Mouse (Mus musculus): Measurements from ENCODE around the gene Dscaml1. TPM values are rescaled to one million over a fixed set of nuclear protein-coding genes. Genes with fewer than 3 reads are reported as not detected.
"Not testable (repeated sequence)": the region's sequence is repeated elsewhere in the genome, so short reads cannot be mapped to it uniquely, and the experiment has no call there.

The Dscaml1 gene
- polyA plus RNA-seq, 1 experiment from 2014 or later: 27.9 TPM

- Histone ChIP-seq H3K36me3 (ENCODE audit: control insufficient read depth, insufficient read depth) (peaks cover 27% of the 10 kb centered on the region), H3K27ac (ENCODE audit: low read length) (no peak overlapping the region), H3K4me1 (replicated peaks; ENCODE audit: control insufficient read depth, insufficient read depth, low read length) (no peaks in the 10 kb centered on the region; the same call in 1 of the 2 replicates), H3K9ac (replicated peaks; ENCODE audit: low read depth, low read length) (no peak overlapping the region), H3K4me2 (ENCODE audit: low read length) (no peak overlapping the region), H3K27me3 (replicated peaks; ENCODE audit: control insufficient read depth, insufficient read depth, low read length) (no peaks in the 10 kb centered on the region), H3K4me3 (replicated peaks; ENCODE audit: low read length) (no peak overlapping the region), H3K9me3 (ENCODE audit: control insufficient read depth, low read length) (no peaks in the 10 kb centered on the region)
- no peak for ATAC-seq
- WGBS: 94% methylated on average over 4 of the region's 4 CpGs
Observed at GRCm38 (mm10) chr9:45749917-45750316, 323.5 kb downstream of the Dscaml1 start.

GRCm38 (mm10) chr9:45754452-45755091 is 328.1 kb downstream of the Dscaml1 start:
- Histone ChIP-seq H3K4me1 (replicated peaks; ENCODE audit: control insufficient read depth, insufficient read depth, low read length) (no peaks in the 10 kb centered on the region), H3K9me3 (ENCODE audit: control insufficient read depth, low read length) (no peaks in the 10 kb centered on the region), H3K27me3 (replicated peaks; ENCODE audit: control insufficient read depth, insufficient read depth, low read length) (no peaks in the 10 kb centered on the region), H3K9ac (replicated peaks; ENCODE audit: low read depth, low read length) (no peak overlapping the region), H3K4me3 (replicated peaks; ENCODE audit: low read length) (no peak overlapping the region), H3K4me2 (ENCODE audit: low read length) (no peak overlapping the region), H3K27ac (ENCODE audit: low read length) (no peak overlapping the region), H3K36me3 (ENCODE audit: control insufficient read depth, insufficient read depth) (peaks cover 19% of the 10 kb centered on the region)
- ATAC-seq: peak; percentile 72
- WGBS: 30% methylated on average over 8 of the region's 8 CpGs

DNA sequence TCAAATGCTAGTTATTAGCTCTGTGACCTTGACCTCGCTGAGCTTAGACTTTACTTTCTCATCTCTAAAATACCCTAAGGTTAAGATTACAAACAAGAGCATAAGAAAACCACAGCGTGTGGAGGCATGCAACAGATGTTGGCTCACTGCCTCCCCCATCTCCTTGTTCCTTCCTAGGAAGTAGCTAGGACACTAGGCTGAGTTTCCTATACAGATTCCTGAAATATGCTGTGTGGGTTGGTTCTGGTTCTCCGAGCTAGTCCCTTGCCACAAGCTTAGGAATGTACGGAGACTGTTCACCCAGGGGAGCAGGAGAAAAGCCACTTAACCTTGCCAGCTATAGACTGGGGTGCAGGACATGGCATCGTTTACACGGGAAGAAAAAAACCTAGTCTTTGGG is 339.8 kb downstream of the Dscaml1 start:
- WGBS: 88% methylated on average over 6 of the region's 6 CpGs
- ATAC-seq: no peak
- H3K9ac ChIP-seq (replicated peaks; ENCODE audit: low read depth, low read length): no peak overlapping the region

GRCm38 (mm10) chr9:45767155-45767554 is 340.7 kb downstream of the Dscaml1 start:
- H3K27ac ChIP-seq (ENCODE audit: low read length): no peak overlapping the region
- 93% methylated on average over 8 of the region's 8 CpGs for WGBS
- H3K9me3 ChIP-seq (ENCODE audit: control insufficient read depth, low read length): no peaks in the 10 kb centered on the region

More for the DNA sequence above, 339.8 kb downstream of the Dscaml1 start:
- H3K27me3 ChIP-seq (replicated peaks; ENCODE audit: control insufficient read depth, insufficient read depth, low read length): no peaks in the 10 kb centered on the region
- no peak overlapping the region for H3K4me2 ChIP-seq (ENCODE audit: low read length)
- peaks cover 3% of the 10 kb centered on the region; the same call in 1 of the 2 replicates for H3K36me3 ChIP-seq (ENCODE audit: control insufficient read depth, insufficient read depth)
- H3K4me1 ChIP-seq (replicated peaks; ENCODE audit: control insufficient read depth, insufficient read depth, low read length): no peaks in the 10 kb centered on the region
- H3K4me3 ChIP-seq (replicated peaks; ENCODE audit: low read length): no peak overlapping the region
- H3K9me3 ChIP-seq (ENCODE audit: control insufficient read depth, low read length): no peaks in the 10 kb centered on the region
- no peak overlapping the region for H3K27ac ChIP-seq (ENCODE audit: low read length)

GRCm38 (mm10) chr9:45768421-45768820 is 342.0 kb downstream of the Dscaml1 start:
- Histone ChIP-seq H3K27me3 (replicated peaks; ENCODE audit: control insufficient read depth, insufficient read depth, low read length) (no peaks in the 10 kb centered on the region), H3K4me2 (ENCODE audit: low read length) (no peak overlapping the region), H3K9ac (replicated peaks; ENCODE audit: low read depth, low read length) (no peak overlapping the region), H3K4me3 (replicated peaks; ENCODE audit: low read length) (no peak overlapping the region), H3K4me1 (replicated peaks; ENCODE audit: control insufficient read depth, insufficient read depth, low read length) (no peaks in the 10 kb centered on the region), H3K27ac (ENCODE audit: low read length) (no peak overlapping the region), H3K9me3 (ENCODE audit: control insufficient read depth, low read length) (no peaks in the 10 kb centered on the region), H3K36me3 (ENCODE audit: control insufficient read depth, insufficient read depth) (peaks cover 3% of the 10 kb centered on the region; the same call in 1 of the 2 replicates)
- WGBS: 85% methylated on average over 18 of the region's 18 CpGs
- ATAC-seq: no peak

More at GRCm38 (mm10) chr9:45767155-45767554, 340.7 kb downstream of the Dscaml1 start:
- Histone ChIP-seq H3K27me3 (replicated peaks; ENCODE audit: control insufficient read depth, insufficient read depth, low read length) (no peaks in the 10 kb centered on the region), H3K36me3 (ENCODE audit: control insufficient read depth, insufficient read depth) (peaks cover 3% of the 10 kb centered on the region; the same call in 1 of the 2 replicates), H3K9ac (replicated peaks; ENCODE audit: low read depth, low read length) (no peak overlapping the region), H3K4me2 (ENCODE audit: low read length) (no peak overlapping the region), H3K4me1 (replicated peaks; ENCODE audit: control insufficient read depth, insufficient read depth, low read length) (no peaks in the 10 kb centered on the region), H3K4me3 (replicated peaks; ENCODE audit: low read length) (no peak overlapping the region)
- no peak for ATAC-seq

- no peaks in the 10 kb centered on the region for H3K27me3 ChIP-seq (replicated peaks; ENCODE audit: control insufficient read depth, insufficient read depth, low read length)
- no peak for ATAC-seq
- no peak overlapping the region for H3K9ac ChIP-seq (replicated peaks; ENCODE audit: low read depth, low read length)
- H3K9me3 ChIP-seq (ENCODE audit: control insufficient read depth, low read length): no peaks in the 10 kb centered on the region
- no peak overlapping the region for H3K4me3 ChIP-seq (replicated peaks; ENCODE audit: low read length)
- peaks cover 9% of the 10 kb centered on the region; the same call in 1 of the 2 replicates for H3K36me3 ChIP-seq (ENCODE audit: control insufficient read depth, insufficient read depth)
- H3K27ac ChIP-seq (ENCODE audit: low read length): no peak overlapping the region
- WGBS: 94% methylated on average over 5 of the region's 5 CpGs
- H3K4me2 ChIP-seq (ENCODE audit: low read length): no peak overlapping the region
- no peaks in the 10 kb centered on the region for H3K4me1 ChIP-seq (replicated peaks; ENCODE audit: control insufficient read depth, insufficient read depth, low read length)
Observed at GRCm38 (mm10) chr9:45769596-45769995, 343.2 kb downstream of the Dscaml1 start.

DNA sequence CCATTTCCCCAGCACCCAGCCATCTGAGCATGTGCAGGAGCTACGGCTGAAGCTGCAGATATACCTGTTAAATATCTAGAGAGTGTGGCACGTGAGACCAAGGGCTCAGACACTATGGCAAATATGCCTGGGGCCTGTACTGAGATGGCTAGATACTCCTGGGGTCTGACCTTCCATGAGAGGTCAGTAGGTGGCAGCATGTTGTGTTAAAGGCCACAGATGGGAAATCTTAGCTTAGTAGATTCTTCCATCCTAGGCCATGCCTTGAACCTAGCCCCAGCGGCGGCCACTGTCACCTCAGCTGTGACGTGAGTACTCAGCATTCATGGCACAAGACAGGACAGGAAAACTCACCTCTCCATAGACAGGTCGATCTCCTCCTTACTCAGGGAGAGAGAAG is 347.7 kb downstream of the Dscaml1 start:
- no peak overlapping the region for H3K27ac ChIP-seq (ENCODE audit: low read length)
- ATAC-seq: no peak
- no peaks in the 10 kb centered on the region for H3K9me3 ChIP-seq (ENCODE audit: control insufficient read depth, low read length)
- H3K9ac ChIP-seq (replicated peaks; ENCODE audit: low read depth, low read length): no peak overlapping the region
- H3K4me2 ChIP-seq (ENCODE audit: low read length): no peak overlapping the region
- H3K4me1 ChIP-seq (replicated peaks; ENCODE audit: control insufficient read depth, insufficient read depth, low read length): no peaks in the 10 kb centered on the region
- WGBS: 89% methylated on average over 6 of the region's 6 CpGs
- H3K4me3 ChIP-seq (replicated peaks; ENCODE audit: low read length): no peak overlapping the region
- no peaks in the 10 kb centered on the region for H3K27me3 ChIP-seq (replicated peaks; ENCODE audit: control insufficient read depth, insufficient read depth, low read length)
- H3K36me3 ChIP-seq (ENCODE audit: control insufficient read depth, insufficient read depth): peaks cover 9% of the 10 kb centered on the region; the same call in 1 of the 2 replicates

DNA sequence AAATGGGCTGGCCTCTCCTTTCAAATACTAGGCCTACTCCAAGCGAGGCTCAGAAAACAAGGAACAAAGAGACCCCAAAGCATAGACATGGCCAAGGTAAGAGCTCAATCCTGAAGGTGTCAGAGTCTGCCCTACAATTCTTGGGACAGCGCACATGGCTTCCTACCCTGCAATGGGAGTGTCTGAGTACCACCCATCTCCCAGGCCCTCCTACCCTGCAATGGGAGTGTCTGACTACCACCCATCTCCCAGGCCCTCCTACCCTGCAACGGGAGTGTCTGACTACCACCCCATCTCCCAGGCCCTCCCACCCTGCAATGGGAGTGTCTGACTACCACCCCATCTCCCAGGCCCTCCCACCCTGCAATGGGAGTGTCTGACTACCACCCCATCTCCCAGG is 349.7 kb downstream of the Dscaml1 start:
- not testable (repeated sequence) for ATAC-seq; H3K4me3 ChIP-seq (replicated peaks; ENCODE audit: low read length); H3K4me2 ChIP-seq (ENCODE audit: low read length); H3K36me3 ChIP-seq (ENCODE audit: control insufficient read depth, insufficient read depth); H3K9me3 ChIP-seq (ENCODE audit: control insufficient read depth, low read length); H3K27me3 ChIP-seq (replicated peaks; ENCODE audit: control insufficient read depth, insufficient read depth, low read length); H3K27ac ChIP-seq (ENCODE audit: low read length); H3K9ac ChIP-seq (replicated peaks; ENCODE audit: low read depth, low read length); H3K4me1 ChIP-seq (replicated peaks; ENCODE audit: control insufficient read depth, insufficient read depth, low read length)
- WGBS: 85% methylated on average over 3 of the region's 3 CpGs

- Histone ChIP-seq H3K36me3 (ENCODE audit: control insufficient read depth, insufficient read depth) (peaks cover 4% of the 10 kb centered on the region; the same call in 1 of the 2 replicates), H3K27ac (ENCODE audit: low read length) (no peak overlapping the region), H3K9ac (replicated peaks; ENCODE audit: low read depth, low read length) (no peak overlapping the region), H3K4me2 (ENCODE audit: low read length) (no peak overlapping the region), H3K4me1 (replicated peaks; ENCODE audit: control insufficient read depth, insufficient read depth, low read length) (peaks cover 7% of the 10 kb centered on the region), H3K9me3 (ENCODE audit: control insufficient read depth, low read length) (no peaks in the 10 kb centered on the region), H3K27me3 (replicated peaks; ENCODE audit: control insufficient read depth, insufficient read depth, low read length) (no peaks in the 10 kb centered on the region), H3K4me3 (replicated peaks; ENCODE audit: low read length) (no peak overlapping the region)
- ATAC-seq: no peak
- WGBS: 81% methylated on average over 6 of the region's 6 CpGs
Observed at GRCm38 (mm10) chr9:45779201-45779600, 352.8 kb downstream of the Dscaml1 start.
